Mouse (Mus musculus): ENCODE data around the gene Mt3. TPM values are rescaled to one million over a fixed set of nuclear protein-coding genes. Genes with fewer than 3 reads are reported as not detected.
"Not testable (repeated sequence)": the region's sequence is repeated elsewhere in the genome, so short reads cannot be mapped to it uniquely, and the experiment has no call there.

The Mt3 gene
- total RNA-seq, 2 experiments from 2014 or later = 0.78 to 1.8 TPM

GRCm38 (mm10) chr8:94150925-94151324 lies 1.5 kb upstream of the Mt3 start:
- no peak for DNase-seq (ENCODE audit: low spot score)

DNA sequence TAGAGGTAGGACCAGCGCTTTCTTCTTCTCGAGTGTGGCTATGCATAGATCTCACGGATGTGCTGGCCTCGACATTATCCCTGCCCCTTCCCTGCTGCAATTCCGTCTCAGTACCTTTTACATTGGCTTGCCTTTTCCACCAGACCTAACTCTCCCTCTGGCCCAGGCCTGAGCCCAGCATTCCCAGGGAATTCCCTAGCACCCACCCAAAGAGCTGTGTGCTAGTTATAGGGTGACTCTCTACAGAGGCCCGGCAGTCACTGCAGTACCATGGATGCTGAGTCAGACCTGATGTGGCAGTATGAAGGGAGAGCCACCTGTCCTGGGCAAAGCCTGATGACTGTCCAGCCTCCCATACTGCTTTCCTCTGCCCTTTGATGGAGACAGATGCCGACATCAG lies 1.0 kb downstream of the Mt3 start:
- DNase-seq (ENCODE audit: low spot score) = no peak

DNA sequence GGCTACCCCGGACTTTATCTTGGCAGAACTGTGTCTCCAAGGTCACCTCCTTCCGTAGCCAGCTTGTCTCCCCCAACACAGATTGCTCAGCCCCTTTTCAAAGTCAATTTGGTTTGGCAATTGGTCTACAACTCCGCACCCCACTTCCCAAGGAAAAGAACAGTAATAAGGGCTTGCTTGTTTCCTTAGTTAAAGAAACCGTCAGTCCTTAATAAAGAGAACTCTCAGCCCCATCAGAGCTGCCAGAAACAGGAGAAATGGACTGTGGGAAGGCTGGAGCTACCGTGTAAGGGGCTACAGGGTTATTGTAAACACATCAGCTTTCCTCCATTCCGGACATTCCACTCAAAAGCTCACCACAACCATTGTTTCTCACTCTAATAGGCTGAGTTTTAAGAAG lies 2.1 kb downstream of the Mt3 start:
- no peak for DNase-seq (ENCODE audit: low spot score)

DNA sequence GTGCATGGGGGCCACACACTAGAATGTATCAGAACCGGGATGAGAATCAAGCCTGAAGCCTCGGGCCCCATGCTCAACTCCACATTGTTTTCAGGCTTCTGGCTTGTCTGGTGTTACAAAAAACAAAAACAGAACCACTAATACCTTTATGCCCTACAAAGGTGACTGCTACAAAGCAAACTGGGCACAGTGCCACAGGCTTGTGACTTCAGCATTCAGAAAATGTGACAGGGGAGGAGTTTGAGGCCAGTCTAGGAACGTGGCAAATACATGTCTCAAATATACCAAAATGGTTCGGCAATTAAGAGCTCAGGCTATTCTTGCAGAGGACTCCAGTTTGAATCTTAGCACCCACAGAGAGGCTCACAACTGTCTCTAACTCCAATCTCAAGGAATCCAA lies 3.7 kb downstream of the Mt3 start:
- no peak for DNase-seq (ENCODE audit: low spot score)

DNA sequence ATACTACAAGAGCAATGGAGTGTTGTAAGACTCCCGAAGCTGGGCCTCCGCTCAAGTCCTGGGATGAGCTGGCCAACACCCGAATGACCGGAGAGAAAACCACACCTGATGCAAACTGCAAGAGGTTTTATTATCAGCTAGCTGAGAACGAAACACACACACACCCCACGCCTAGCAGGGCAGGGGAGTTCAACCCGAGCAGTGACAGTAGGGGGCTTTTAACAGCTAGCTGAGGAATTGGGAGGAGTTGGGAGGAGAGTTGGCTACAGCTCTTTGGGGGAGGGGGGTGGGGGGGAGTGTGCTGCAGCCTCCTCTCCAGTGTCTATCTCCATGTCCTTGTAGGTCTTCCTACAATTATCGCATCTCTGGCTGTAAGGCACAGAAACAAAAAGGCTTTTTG lies 13.4 kb downstream of the Mt3 start:
- DNase-seq (ENCODE audit: low spot score) = not testable (repeated sequence)

- peak; percentile 92 for DNase-seq (ENCODE audit: low spot score)
These were observed 14.8 kb downstream of the Mt3 start for GRCm38 (mm10) chr8:94167244-94167643.

GRCm38 (mm10) chr8:94169547-94169946 lies 17.1 kb downstream of the Mt3 start:
- DNase-seq (ENCODE audit: low spot score) = no peak

DNA sequence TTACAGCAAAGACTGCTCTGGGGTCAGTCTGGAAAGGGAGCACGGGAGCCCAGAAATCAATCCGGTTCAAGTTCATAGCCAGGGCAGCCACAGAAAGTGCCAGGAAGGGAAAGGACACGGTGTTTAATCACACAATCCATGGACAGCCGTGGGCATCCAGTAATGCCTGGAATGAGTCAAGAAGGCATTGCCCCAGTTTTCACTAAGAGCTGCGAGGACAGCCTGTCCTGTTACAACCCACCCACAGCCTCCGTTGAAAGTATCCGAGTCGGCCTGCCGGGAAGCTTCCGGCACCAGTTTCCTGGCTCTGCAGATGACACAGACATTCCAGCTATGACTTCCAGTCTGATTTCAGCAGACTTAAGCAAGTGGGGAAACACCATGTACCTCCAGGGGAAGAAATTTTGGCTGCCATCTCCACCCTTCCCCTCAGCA lies 18.9 kb downstream of the Mt3 start:
- DNase-seq (ENCODE audit: low spot score) = peak; percentile 79

- DNase-seq (ENCODE audit: low spot score) = peak; percentile 81
These were observed 19.8 kb downstream of the Mt3 start, which contains the start of gene Mt2 for GRCm38 (mm10) chr8:94172075-94172808. Gene Mt2 (plus strand): TSS chr8:94172664.

DNA sequence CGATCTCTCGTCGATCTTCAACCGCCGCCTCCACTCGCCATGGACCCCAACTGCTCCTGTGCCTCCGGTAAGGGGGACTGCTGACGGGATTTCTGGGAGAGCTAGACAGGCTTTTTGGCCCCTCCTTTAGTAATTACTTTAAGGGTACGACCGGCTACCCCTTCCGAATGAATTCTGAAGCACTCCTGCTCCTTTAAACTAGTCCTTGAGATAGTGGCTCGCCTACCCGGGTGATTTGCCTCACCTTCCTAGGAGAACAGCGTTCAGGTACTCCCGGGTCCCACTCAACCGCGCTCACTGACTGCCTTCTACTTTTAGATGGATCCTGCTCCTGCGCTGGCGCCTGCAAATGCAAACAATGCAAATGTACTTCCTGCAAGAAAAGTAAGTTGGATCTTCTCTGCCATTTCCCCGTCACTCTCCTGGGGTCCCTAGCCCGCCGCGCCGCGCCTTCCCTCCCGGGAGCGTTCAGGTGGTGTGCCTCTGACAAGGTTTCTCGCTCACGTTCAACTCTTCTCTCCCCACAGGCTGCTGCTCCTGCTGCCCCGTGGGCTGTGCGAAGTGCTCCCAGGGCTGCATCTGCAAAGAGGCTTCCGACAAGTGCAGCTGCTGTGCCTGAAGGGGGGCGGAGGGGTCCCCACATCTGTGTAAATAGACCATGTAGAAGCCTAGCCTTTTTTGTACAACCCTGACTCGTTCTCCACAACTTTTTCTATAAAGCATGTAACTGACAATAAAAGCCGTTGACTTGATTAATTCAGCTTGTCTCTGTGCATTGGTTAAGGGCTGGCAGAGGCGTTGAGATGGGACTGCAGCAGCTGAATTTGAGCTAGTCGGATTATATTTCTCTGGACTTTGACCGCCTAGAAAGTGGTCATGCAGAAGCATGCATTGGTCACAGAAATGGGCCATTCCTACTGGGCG lies 20.7 kb downstream of the Mt3 start:
- no peak for DNase-seq (ENCODE audit: low spot score)

DNA sequence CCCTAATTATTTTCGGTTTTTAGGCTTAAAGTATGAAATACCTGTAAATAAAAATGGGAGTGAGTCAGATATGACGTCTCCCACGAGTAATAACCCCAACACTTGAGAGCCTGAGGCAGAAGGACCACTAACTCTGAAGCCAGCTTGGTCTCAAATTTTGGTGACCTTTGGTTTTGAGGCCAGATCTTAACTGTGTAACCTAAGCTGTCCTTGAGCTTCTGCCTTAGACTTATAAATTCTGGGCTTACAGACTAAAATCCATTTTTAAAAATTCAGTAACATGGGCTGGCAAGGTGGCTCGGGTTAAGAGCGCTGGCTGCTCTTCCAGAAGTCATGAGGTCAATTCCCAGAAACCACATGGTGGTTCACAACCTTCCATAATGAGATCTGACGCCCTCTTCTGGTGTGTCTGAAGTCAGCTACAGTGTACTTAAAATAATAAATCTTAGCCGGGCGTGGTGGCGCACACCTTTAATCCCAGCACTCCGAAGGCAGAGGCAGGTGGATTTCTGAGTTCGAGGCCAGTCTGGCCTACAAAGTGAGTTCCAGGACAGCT lies 21.5 kb downstream of the Mt3 start:
- no peak for DNase-seq (ENCODE audit: low spot score)

GRCm38 (mm10) chr8:94174619-94175213 lies 22.3 kb downstream of the Mt3 start:
- no peak for DNase-seq (ENCODE audit: low spot score)

- DNase-seq (ENCODE audit: low spot score) = no peak
These were observed 25.4 kb downstream of the Mt3 start for GRCm38 (mm10) chr8:94177716-94178390.

DNA sequence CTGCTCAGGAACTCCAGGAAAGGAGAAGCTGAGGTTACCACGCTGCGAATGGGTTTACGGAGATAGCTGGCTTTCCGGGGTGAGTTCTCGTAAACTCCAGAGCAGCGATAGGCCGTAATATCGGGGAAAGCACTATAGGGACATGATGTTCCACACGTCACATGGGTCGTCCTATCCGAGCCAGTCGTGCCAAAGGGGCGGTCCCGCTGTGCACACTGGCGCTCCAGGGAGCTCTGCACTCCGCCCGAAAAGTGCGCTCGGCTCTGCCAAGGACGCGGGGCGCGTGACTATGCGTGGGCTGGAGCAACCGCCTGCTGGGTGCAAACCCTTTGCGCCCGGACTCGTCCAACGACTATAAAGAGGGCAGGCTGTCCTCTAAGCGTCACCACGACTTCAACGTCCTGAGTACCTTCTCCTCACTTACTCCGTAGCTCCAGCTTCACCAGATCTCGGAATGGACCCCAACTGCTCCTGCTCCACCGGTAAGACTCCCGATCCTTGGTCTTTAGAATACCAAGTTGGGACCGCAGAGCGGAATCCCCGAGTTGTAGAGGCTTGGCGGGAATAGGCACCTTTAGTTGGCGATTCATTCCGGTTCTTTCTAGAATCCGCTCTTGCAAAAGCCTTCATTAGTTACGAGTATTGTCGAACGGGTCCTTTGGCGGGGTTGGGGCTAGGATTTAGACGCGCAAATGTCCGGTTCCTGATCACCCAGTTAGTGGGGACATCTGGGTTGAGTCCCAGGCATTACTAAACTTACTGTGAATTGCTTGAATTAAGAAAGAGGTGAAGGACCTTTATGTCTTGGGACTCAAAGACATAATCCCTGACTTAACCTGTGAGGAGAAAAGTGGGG lies 26.7 kb downstream of the Mt3 start, which contains the start of gene Mt1:
Gene Mt1, plus strand, starts transcription at position 226 of the 856 bp plus-strand sequence.
- DNase-seq (ENCODE audit: low spot score) = peak; percentile 94

- no peak for DNase-seq (ENCODE audit: low spot score)
These were observed 27.5 kb downstream of the Mt3 start for GRCm38 (mm10) chr8:94179713-94180560.

DNA sequence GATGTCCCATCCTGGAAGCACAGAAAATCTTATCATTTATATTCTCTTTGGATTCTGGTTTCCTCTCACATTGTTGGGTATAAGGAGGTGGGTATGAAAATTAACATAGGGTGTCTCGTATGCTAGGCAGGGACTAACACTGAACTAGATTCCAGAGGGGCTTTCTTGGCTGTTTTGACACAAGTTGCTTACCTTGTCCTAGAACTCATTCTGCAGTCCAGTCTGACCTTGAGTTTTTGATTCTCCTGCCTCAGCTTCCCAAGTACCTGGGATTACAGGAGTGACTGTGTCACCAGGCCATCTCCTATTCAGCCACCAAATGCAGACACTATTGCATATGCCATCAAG lies 28.1 kb downstream of the Mt3 start:
- DNase-seq (ENCODE audit: low spot score) = no peak

DNA sequence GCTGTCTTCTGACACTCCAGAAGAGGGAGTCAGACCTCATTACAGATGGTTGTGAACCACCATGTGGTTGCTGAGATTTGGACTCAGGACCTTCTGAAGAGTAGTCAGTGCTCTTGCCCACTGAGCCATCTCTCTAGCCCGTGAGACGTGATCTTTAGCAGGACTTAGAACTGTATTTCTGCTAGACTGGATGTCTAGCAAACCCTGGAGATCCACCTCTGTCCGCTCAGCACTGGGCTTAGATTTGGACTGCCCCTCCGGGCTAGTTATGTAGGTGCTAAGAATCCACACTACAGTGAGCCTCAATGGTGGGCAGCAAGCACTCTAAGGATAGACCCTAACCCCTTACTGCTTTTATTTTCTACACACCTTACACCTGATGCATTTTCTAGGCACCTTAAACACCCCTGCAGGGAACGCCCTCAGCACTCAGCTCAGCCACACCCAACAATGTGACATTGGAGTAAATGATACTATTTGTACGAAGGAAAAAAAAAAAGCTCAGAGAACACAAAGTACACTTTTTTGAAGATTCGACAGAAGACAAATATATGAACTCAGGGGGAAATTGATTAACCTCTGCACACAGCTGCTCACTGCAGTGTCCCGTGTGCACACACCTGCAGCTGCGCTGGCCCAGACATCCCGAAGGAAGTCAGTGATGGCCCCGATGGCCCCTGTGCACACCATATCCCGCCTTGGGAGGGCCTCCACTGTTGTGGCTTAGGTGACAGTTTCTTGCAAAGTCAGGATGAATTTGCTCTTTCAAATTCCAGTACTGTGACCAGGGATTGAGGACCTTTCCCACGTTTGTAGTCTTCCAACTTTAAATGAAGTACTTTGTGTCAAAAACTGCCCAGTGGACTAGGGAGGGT lies 29.9 kb downstream of the Mt3 start:
- DNase-seq (ENCODE audit: low spot score) = no peak

DNA sequence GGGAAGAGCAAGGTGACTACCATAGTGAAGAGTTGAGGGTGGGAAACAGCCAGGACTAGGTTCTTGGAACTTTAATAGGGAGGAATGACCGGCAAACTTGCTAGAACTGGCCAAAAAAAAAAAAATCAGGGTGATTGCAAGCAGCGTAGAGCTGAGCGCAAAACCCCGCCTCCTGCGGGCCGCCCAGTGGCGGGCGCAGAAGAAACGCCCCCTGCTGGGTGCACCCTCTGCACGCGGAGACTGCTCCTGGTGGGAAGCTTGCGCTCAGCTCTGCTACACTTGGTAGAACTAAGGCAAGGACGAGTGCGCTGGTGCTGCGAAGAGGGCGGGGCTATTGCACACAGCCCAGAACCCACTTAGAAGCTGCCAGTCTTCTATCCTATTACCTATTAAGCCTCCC lies 30.7 kb downstream of the Mt3 start:
- peak; percentile 71 for DNase-seq (ENCODE audit: low spot score)

Data from gastrocnemius, adult 18-20 months (tissue).